Mouse (Mus musculus) forebrain, embryonic 11.5 days (tissue): Measurements from ENCODE around the gene Rwdd2b. TPM values are rescaled to one million over a fixed set of nuclear protein-coding genes. Genes with fewer than 3 reads are reported as not detected.
A peak's percentile ranks its signal among the peaks of the same experiment; 100 is the strongest.

Source experiments
- ATAC-seq: fragments of 200-750 bp; cut with Nextera tagmentation; replicated peaks from 2 replicates; pipeline ENCODE4 v1.8.0; 2017; ENCODE audit warnings: moderate TSS enrichment; ENCODE audit not compliant: low FRiP score
- DNase-seq: peaks from one replicate; pipeline ENCODE4 v3.0.0-alpha.2; 2017; ENCODE audit warnings: low spot score
- H3K27ac ChIP-seq: fragments of 300-500 bp; sonication (generic); 2 replicates; pipeline ENCODE4 v1.5.1; 2014; ENCODE audit warnings: low read depth, low read length
- H3K27me3 ChIP-seq: fragments of 300-500 bp; sonication (generic); 2 replicates; pipeline ENCODE4 v1.6.1; 2014; ENCODE audit warnings: mild to moderate bottlenecking, low read length, mixed read lengths; ENCODE audit not compliant: control insufficient read depth, insufficient read depth
- H3K36me3 ChIP-seq: fragments of 300-500 bp; sonication (generic); 2 replicates; pipeline ENCODE4 v1.6.1; 2014; ENCODE audit warnings: mild to moderate bottlenecking, low read length, moderate library complexity, mixed read lengths; ENCODE audit not compliant: control insufficient read depth, insufficient read depth
- H3K4me1 ChIP-seq: fragments of 300-500 bp; sonication (generic); replicated peaks from 2 replicates; pipeline ENCODE4 v1.6.1; 2014; ENCODE audit warnings: low read length, mixed read lengths; ENCODE audit not compliant: control insufficient read depth, insufficient read depth
- H3K4me2 ChIP-seq: fragments of 300-500 bp; sonication (generic); 2 replicates; pipeline ENCODE4 v1.6.1; 2014; ENCODE audit warnings: low read depth, mild to moderate bottlenecking, low read length, moderate library complexity, mixed read lengths; ENCODE audit not compliant: severe bottlenecking
- H3K4me3 ChIP-seq: fragments of 300-500 bp; sonication (generic); 2 replicates; pipeline ENCODE4 v1.5.1; 2014; ENCODE audit warnings: low read depth, low read length
- H3K9ac ChIP-seq: fragments of 300-500 bp; sonication (generic); 2 replicates; pipeline ENCODE4 v1.6.1; 2014; ENCODE audit warnings: low read length
- H3K9me3 ChIP-seq: fragments of 300-500 bp; sonication (generic); 2 replicates; pipeline ENCODE4 v1.6.1; 2016; ENCODE audit warnings: low read length, mixed read lengths; ENCODE audit not compliant: control insufficient read depth
- WGBS: fragments of 180-500 bp; shearing (Covaris S2); extraction: QIAGEN DNeasy Blood & Tissue Kit; methylation state at CpG from one replicate; pipeline ENCODE4 v1.1.7; 2014; 5-methylcytosine and 5-hydroxymethylcytosine counted together
- polyA plus RNA-seq: library from polyadenylated mRNA; unstranded; fragments of >200 nt; fragmentation: Nextera tagmentation; extraction: Ambion mirVana; gene quantifications from 2 replicates; pipeline ENCODE4 v1.2.1, GENCODE M21; 2014

The Rwdd2b gene
- 9.6 and 10.3 TPM in 2 replicates for polyA plus RNA-seq

- H3K4me2 ChIP-seq: peak within 1 kb of the TSS; percentile 52
- peak within 1 kb of the TSS; percentile 74; the same call in 1 of the 2 replicates for H3K27ac ChIP-seq
- peak within 1 kb of the TSS; percentile 90 for H3K9ac ChIP-seq
- H3K27me3 ChIP-seq: no peaks in the 10 kb centered on the region
- DNase-seq: peak; percentile 91
- peaks cover 3% of the 10 kb centered on the region; the same call in 1 of the 2 replicates for H3K4me1 ChIP-seq
- H3K9me3 ChIP-seq: no peaks in the 10 kb centered on the region
- ATAC-seq: peak; percentile 97
- H3K36me3 ChIP-seq: no peaks in the 10 kb centered on the region
- H3K4me3 ChIP-seq: peak within 1 kb of the TSS; percentile 76
- 0% methylated on average over 38 of the region's 38 CpGs for WGBS
Measured at GRCm38 (mm10) chr16:87440184-87440686, at the start of gene Rwdd2b. Rwdd2b (minus strand) TSS chr16:87440573.

- ATAC-seq (no peak), DNase-seq (no peak)
- no peak overlapping the region for H3K9ac ChIP-seq
- no peak overlapping the region for H3K4me2 ChIP-seq
- no peaks in the 10 kb centered on the region for H3K4me1 ChIP-seq
- H3K36me3 ChIP-seq: peaks cover 29% of the 10 kb centered on the region
- no peaks in the 10 kb centered on the region for H3K27me3 ChIP-seq
- no peak overlapping the region for H3K4me3 ChIP-seq
- WGBS: 88% methylated on average over 2 of the region's 2 CpGs
- no peaks in the 10 kb centered on the region for H3K9me3 ChIP-seq
- no peak overlapping the region for H3K27ac ChIP-seq
Measured at GRCm38 (mm10) chr16:87488605-87489004, 48.2 kb upstream of the Rwdd2b start.

GRCm38 (mm10) chr16:87486739-87487138 is 46.4 kb upstream of the Rwdd2b start:
- 98% methylated on average over 5 of the region's 5 CpGs for WGBS
- ATAC-seq (no peak), DNase-seq (no peak)
- Histone ChIP-seq H3K4me1 (no peaks in the 10 kb centered on the region), H3K4me2 (no peak overlapping the region), H3K27me3 (no peaks in the 10 kb centered on the region), H3K4me3 (no peak overlapping the region), H3K36me3 (peaks cover 25% of the 10 kb centered on the region), H3K9me3 (no peaks in the 10 kb centered on the region), H3K9ac (no peak overlapping the region), H3K27ac (no peak overlapping the region)

DNA sequence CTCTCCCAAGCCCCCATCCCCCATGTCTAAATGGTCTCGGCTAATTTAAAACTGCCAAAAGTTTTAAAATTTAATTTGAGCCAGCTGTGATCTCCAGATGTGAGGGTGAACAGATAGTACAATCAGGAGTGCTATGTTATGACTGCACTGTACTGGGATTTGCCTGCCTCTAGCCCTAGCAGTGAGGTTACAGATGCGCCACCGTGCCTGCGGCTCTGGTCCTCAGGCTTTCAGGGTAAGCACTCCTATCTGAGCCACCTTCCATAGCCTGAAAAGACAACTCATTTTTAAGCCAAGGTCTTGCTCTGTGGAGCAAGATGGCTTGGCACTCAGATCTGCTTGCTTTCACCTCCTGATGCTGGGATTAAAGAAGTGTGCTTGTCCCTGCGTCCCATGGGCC is 44.0 kb upstream of the Rwdd2b start:
- H3K36me3 ChIP-seq: peaks cover 24% of the 10 kb centered on the region
- H3K4me1 ChIP-seq: no peaks in the 10 kb centered on the region
- H3K4me3 ChIP-seq: no peak overlapping the region
- no peaks in the 10 kb centered on the region for H3K9me3 ChIP-seq
- H3K4me2 ChIP-seq: no peak overlapping the region
- WGBS: 89% methylated on average over 5 of the region's 5 CpGs
- no peaks in the 10 kb centered on the region for H3K27me3 ChIP-seq
- H3K9ac ChIP-seq: no peak overlapping the region
- DNase-seq (no peak), ATAC-seq (no peak)
- H3K27ac ChIP-seq: no peak overlapping the region

DNA sequence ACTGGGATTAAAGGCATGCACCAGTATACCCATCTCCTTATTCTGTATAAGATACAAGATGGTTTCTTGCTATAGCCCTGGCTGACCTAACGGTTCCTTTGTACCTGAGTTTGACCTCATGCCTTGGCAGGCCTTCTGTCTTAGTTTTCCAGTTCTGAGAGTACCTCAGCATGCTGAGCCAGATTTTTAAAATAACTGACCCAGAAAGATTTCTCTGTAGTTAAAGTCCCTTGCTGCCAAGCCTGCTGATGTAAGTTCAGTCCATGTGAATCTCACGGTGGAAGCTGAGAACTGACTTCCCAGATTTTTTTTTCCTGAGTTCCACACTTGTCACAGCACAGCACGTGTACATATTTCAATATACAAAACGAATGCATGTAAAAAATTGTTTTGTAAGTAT is 30.2 kb upstream of the Rwdd2b start:
- Histone ChIP-seq H3K36me3 (no peaks in the 10 kb centered on the region; the same call in 1 of the 2 replicates), H3K4me2 (no peak overlapping the region), H3K4me1 (no peaks in the 10 kb centered on the region), H3K27me3 (no peaks in the 10 kb centered on the region), H3K4me3 (no peak overlapping the region), H3K27ac (no peak overlapping the region), H3K9ac (no peak overlapping the region), H3K9me3 (no peaks in the 10 kb centered on the region)
- no peak for ATAC-seq
- WGBS: 90% methylated on average over 4 of the region's 4 CpGs
- no peak for DNase-seq

DNA sequence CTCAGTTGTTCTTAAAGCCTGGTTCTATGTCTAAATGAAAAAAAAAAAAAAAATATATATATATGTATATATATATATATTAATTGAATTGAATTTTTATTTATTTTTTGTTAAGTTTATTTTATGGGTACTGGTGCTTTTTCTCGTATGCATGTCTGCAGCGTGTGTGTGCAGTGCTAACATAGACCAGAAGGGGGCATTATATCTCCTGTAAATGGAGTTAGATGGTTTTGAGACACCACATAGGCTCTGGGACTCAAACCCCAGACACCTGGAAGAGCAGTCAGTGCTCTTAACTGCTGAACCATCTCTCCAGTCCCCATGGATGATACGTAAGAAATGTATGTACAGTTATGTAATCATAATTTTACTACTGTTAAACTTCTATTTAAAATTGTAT is 18.4 kb upstream of the Rwdd2b start:
- H3K4me3 ChIP-seq: no peak overlapping the region
- H3K27ac ChIP-seq: no peak overlapping the region
- ATAC-seq (no peak), DNase-seq (no peak)
- H3K4me1 ChIP-seq: peaks cover 4% of the 10 kb centered on the region; the same call in 1 of the 2 replicates
- 93% methylated on average over 3 of the region's 3 CpGs for WGBS
- no peak overlapping the region for H3K9ac ChIP-seq
- peaks cover 2% of the 10 kb centered on the region; the same call in 1 of the 2 replicates for H3K36me3 ChIP-seq
- H3K27me3 ChIP-seq: no peaks in the 10 kb centered on the region
- H3K9me3 ChIP-seq: no peaks in the 10 kb centered on the region
- H3K4me2 ChIP-seq: no peak overlapping the region

GRCm38 (mm10) chr16:87455180-87455611 is 14.8 kb upstream of the Rwdd2b start:
- peak; percentile 11; the same call in 1 of the 2 replicates for ATAC-seq
- Histone ChIP-seq H3K9me3 (no peaks in the 10 kb centered on the region), H3K27ac (peak overlapping the region; percentile 31; the same call in 1 of the 2 replicates), H3K4me2 (peak overlapping the region; percentile 83), H3K4me3 (peak overlapping the region; percentile 88), H3K4me1 (peaks cover 4% of the 10 kb centered on the region; the same call in 1 of the 2 replicates), H3K27me3 (no peaks in the 10 kb centered on the region; the same call in 1 of the 2 replicates), H3K36me3 (no peaks in the 10 kb centered on the region), H3K9ac (peak overlapping the region; percentile 82)
- under 1% methylated on average over 38 of the region's 38 CpGs for WGBS
- no peak for DNase-seq

- Histone ChIP-seq H3K4me1 (peaks cover 4% of the 10 kb centered on the region; the same call in 1 of the 2 replicates), H3K36me3 (no peaks in the 10 kb centered on the region), H3K9ac (peak within 1 kb of the TSS; percentile 82), H3K27me3 (no peaks in the 10 kb centered on the region; the same call in 1 of the 2 replicates), H3K27ac (peak within 1 kb of the TSS; percentile 31; the same call in 1 of the 2 replicates), H3K4me2 (peak within 1 kb of the TSS; percentile 83), H3K9me3 (no peaks in the 10 kb centered on the region), H3K4me3 (peak within 1 kb of the TSS; percentile 88)
- ATAC-seq: peak; percentile 98
- 8% methylated on average over 45 of the region's 45 CpGs for WGBS
- peak; percentile 91 for DNase-seq
Measured at GRCm38 (mm10) chr16:87454419-87455179, 14.2 kb upstream of the Rwdd2b start, which contains the start of gene Usp16. Usp16 (plus strand) TSS chr16:87454703.
